Mouse (Mus musculus) lung, postnatal 25 days (tissue): ENCODE results near the gene Pla2g4e.

Experiments
- DNase-seq: peaks from one replicate; pipeline ENCODE4 v3.0.0; 2022; ENCODE audit warnings: low spot score

The Pla2g4e gene

GRCm38 (mm10) chr2:120154361-120154894 is 90.7 kb downstream of the Pla2g4e start, which contains the start of gene Ehd4:
Gene Ehd4 (minus strand): TSS chr2:120154606.
- peak; percentile 99 for DNase-seq

DNA sequence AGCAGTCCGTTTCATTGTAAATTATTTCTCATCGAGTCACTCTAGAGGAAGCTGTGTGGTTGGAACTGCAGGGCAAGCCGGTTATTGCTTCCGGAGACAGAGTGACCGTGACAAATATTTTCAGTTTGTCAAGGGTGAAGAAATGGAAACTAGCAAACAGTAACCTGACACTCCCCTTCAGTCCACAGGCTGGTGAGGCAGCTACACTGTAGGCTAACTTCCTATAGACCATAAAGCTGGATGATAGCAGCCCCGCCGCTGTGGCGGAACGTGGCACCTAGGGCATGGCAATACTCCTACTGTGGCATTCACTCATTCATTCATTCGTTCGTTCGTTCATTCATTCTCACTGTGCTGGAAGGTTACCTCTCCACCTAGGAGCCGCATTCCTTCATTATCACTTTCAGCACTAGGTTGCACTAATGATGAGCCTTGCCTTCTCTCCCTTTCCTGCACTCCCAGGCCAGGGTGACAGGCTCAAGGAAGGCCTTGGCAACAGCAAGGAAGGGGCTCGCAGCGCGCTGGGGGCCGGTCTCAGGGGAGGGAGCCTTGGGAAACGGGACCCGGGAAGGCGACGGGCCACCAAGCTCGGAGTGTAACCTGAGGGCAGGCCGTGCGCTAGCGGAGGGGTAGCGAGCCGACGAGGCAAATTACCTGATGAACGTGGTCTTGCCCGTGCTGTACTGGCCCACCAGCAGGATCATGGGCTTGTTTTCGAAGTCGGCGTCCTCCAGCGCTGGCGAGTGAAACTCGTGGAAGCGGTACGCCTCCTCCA is 91.4 kb downstream of the Pla2g4e start:
- peak; percentile 58 for DNase-seq

DNA sequence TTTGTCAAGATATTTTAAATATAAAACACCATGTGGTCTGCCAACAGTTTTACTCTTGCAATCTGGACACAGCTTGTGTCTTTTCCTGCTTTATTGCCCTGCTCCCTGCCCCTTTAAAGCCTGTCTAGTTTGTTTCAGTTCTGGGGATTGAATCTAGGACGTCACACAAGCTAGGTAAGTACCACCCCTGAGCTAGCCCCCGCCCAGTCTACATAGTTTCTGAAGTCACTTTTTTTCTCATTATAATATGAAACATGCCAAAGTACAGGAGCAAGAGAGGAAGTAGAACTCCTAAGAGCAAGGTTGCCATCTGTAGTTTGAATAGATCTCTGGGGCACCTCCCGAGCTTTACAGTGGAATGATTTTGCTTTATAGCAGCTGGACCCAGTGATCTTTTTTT is 94.6 kb downstream of the Pla2g4e start:
- DNase-seq: no peak

GRCm38 (mm10) chr2:120149634-120150033 is 95.5 kb downstream of the Pla2g4e start:
- DNase-seq: no peak

GRCm38 (mm10) chr2:120147999-120148398 is 97.1 kb downstream of the Pla2g4e start:
- DNase-seq: no peak

DNA sequence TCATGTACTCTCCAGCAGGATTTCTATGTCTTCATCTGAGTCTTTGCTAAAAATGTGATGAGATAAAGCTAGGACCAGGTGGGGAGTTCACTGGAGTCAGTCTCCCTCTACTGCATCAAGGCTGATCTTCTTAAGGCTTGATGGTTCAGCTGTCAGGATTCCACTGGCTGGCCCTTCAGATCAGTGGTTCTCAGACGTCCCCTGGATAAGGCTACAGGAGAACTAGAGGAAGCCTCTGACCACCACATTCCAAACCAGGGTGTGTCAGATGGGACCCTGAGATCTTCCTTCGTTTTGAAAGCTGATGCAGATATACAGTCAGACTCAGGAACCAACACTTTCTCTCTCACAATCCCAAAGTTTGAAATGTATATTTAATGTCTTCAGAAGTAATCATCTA is 97.8 kb downstream of the Pla2g4e start:
- no peak for DNase-seq

DNA sequence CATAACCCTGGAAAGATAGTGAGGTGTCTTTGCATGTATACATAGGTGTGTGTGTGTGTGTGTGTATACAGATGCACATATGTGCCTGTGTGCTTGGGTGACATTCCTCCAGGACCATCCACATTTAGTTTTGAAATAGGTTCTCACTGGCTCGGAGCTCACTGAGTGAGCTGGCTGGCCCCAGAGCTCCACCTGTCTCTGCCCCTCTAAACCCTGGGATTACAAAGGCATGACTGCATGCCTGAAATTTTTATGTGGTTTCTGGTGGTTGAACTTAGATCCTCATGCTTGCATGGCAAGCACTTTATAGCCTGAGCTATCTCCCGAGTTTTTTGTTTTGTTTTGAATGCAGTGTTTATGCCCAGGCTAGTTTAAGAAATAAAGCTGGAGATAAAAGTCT is 98.6 kb downstream of the Pla2g4e start:
- DNase-seq: no peak

GRCm38 (mm10) chr2:120144390-120144789 is 100.7 kb downstream of the Pla2g4e start:
- DNase-seq: no peak

DNA sequence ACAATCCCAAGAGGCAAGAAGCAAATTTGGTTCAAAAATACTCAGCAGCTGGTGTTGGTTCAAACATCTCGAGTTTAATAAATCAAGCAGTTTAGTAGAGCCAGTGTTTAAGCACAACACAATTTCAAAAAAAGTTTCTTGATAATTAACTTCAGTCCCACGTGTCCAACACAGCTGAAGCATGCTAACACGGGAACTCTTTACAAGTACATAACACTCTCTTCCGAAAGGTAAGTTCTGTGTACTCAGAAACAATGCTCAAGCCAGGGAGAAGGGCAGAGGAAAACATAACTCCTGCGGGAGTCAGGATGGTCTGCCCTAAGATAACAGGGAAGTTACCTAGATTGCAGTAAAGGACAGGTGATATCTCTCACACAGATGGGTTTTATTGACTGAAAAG is 102.8 kb downstream of the Pla2g4e start:
- no peak for DNase-seq

GRCm38 (mm10) chr2:120141671-120142070 is 103.5 kb downstream of the Pla2g4e start:
- DNase-seq: no peak

DNA sequence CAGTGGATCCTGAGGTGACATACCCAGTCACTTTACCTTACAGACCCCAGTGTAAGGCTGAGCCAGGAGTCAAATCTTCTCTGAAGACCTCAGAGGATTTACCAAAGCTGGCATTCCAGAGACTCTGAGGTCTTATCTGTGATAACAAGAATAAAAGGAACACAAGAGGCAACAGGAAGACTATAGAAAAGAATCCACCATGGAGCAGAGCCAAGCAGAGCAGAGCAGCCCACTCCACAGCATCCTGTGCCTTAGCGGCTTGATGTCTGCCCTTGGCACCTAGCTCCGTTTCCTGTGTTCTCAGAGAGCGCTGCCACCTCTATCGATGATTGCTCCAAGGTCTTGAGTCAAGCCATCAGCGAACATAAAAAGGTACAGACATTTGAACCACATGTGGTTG is 104.8 kb downstream of the Pla2g4e start:
- peak; percentile 47 for DNase-seq

DNA sequence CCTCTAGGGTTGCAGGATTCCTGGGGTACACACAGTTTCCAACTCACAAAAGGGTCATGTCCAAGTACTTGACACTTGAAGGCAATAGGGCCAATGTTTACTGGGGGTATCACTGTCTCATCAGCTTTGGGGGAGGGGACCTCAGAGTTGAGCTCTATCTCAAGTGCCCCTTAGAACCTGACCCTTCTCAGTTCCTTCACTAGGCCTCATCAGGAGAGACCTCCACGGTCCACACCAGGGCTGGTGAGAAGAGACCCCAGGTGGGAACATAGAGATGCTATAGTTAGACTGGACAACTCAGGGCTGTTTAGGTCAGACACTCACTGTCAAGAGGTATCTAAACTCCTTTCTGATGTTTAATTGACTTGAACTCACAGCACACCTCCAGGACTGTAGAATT is 106.0 kb downstream of the Pla2g4e start:
- DNase-seq: no peak

DNA sequence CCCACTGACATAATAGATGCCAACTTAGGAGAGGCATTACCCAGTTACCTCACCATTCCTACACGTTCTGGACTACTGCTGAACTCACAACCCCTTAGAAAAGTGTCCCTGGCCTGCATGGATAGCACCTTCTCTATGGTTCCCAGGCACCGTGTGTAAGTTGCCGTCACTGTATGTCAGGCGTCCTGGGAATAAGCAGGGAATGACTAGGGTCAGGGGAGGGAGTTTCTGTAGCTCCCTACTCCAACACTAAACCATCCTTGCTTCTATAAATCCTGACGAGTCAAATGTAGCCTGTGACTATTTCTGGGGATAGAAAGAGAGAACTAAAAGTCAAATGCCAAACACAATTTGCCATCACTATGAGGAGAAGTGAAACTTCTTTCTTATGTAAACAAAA is 107.9 kb downstream of the Pla2g4e start:
- DNase-seq: no peak

DNA sequence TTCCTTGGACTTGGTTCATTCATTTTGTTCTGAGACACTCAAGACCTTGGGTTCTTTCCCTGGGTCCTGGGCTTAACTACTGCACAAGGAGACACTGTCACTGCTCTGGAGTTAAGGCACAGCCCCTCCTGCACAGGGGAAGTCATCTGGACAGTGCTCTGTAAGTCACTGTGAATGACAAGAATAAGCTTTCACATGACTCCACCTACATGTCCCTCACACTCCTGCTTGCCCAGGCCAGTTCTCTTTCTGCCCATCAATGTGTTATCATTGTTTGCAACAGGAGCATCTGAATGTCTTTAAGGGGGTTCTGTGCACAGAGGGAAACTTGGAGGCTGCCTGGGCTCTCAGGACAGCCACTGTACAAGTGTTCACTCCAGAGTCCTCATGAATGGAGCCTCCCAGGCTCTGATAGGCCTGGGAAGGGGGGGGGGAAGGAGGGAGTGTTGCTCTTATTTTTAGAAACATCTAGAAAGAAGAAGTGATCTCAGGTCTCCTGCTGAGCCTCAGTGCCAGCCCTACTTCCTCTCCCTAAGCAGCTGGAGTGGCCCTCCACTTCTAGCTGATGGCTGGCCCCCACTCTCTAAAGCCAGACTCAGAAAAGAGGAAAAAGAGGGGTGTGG is 110.6 kb downstream of the Pla2g4e start:
- peak; percentile 54 for DNase-seq

DNA sequence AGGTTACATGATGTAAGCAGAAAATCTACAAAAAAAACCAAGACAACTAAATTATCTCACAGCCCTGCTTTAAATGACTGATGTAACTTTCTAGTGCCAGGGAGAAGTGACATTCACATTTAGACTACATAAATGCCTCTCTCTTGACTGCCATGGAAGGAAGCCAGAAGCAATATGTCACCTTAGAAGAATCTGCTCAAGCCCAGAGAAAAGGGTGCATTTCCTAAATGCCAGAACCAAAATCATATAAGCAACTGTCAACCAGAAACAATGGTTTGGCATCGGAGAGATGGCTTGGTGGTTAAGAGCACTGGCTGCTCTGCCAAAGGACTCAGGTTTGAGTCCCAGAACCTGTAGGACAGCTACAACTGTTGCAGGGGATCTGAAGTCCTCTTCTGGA is 113.3 kb downstream of the Pla2g4e start:
- DNase-seq: no peak

DNA sequence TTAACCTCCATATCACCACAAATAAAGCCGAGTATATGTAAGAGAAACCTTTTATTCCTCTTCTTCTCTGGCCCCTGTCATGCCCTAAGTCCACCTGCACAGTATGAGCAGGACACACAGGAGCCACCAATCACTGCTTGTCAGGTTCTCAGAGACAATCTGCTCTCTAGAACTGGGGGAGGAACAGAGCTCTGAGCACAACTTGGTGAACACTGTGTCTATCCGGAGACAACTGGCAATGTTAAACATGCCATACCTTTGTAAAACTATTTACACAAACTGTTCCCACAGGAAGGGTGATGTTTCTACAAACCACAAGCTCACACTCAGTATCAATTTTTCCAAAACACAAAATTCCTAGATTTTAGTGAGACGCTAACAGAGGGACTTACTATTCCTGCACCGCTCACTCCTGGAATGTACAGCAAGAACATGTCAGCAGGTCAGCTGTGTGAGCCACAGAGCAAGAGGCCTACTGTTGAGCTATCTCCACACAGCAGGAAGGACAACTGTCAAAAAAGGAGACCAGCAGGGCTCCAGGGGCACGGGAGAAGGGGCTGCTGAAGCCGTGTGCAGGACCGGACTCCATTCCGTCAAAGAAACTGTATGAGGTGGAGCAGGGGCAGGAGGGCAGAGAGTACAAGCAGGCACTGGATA is 115.8 kb downstream of the Pla2g4e start:
- DNase-seq: no peak

DNA sequence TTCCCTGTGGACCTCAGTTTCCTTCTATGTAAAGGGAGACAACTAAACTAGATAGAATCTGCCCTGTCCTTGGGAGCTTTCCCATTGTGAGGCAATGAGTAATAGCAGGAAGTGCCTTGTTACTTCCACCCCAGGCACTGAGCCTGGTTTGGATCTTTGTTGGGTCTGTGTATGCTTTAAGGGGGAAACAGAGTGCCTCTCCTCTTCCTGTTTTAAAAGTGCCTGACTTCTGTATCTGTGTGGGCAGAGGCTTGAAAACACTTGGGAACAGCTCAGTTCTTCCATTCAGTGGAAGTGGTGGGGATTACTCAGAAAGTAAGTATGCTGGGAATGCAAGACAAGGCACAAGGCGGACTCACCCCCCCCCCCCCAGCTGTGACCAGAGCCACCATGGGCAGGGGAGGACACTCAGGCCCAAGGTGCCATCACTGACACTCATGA is 116.5 kb downstream of the Pla2g4e start:
- peak; percentile 85 for DNase-seq

DNA sequence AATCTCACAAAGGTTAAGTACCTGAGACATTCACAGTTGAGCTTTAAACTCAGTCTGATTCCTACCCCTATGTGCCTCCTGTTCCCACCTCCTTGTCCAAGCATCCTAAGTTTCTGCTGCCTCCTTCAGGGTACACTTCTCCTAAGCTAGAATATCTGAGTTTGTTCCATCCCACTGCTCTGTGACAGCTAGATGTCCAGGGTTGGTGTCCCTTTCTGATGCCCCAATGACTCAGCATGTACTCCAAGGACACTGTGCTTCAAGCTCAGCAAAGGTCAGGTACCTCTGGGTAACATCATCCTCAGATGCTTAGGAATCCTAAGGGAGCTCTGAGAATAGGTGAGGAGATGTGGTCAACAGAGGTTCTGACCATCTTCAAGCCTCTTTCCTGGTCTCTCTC is 117.1 kb downstream of the Pla2g4e start:
- DNase-seq: no peak

GRCm38 (mm10) chr2:120126901-120127300 is 118.2 kb downstream of the Pla2g4e start:
- no peak for DNase-seq

- no peak for DNase-seq
These were observed 118.7 kb downstream of the Pla2g4e start for GRCm38 (mm10) chr2:120126408-120126807.

DNA sequence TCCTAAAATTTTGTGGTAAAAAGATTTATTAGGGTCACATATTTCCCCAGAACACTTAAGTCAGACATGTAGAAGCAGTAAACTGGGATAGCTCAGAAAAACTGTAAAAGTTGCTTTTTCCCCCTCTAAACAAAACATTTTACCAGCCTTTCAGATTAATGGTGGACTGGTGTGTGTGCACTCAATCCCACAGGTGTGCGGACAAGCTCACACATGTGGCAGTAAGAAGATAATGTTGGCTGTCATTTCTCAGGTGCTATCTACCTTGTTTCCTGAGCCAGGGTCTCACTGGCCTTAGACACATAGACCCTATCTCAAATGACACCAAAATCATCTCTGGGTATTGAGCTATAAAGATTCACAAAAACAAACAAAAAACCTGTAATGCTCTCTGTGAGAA is 119.7 kb downstream of the Pla2g4e start:
- no peak for DNase-seq

- DNase-seq: no peak
These were observed 120.2 kb downstream of the Pla2g4e start for GRCm38 (mm10) chr2:120124946-120125345.

DNA sequence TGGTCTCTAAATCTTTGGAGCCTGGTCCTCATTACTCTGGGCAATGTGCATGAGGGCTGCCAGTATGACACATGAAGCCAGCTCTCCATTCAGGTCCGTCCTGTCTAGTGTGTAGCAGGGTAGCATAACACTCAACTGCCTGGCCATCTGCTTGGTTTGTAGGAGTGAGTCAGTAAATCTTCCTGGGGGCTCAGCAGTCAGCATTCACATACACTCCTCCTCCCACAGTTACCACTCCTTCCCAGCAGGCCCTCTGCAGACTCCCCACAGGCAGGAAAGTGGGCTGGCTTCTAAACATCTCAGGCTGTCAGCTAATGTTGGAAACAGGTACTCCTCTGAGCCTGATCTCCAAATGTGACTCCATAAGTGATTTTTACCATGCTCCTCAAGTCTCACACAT is 121.0 kb downstream of the Pla2g4e start:
- no peak for DNase-seq
